18 mouse cellular contexts compared by ENCODE assay signal in the genomic region with DNA sequence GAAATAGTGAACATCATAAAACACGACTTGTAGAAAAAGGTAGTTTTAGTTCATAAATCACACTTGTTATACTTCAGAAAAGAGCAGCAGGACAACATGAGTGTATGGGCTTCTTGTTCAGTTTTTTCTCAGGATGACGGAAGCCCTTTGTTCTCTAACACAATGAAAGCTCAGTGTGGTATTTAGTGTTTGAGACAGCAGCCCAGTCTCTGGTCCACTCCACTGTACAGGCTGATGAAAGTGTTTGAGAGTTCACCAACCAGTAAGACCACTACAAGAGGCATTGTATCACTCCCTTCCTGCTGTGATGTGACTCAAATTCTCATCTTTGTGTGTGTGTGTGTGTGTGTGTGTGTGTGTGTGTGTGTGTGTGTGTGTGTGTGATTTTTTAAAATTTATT. TPM values are rescaled to one million over a fixed set of nuclear protein-coding genes. Genes with fewer than 3 reads are reported as not detected.
DNase-seq lines count a peak whose midpoint lies in the region; ATAC-seq and TF ChIP-seq lines count a peak whose summit lies in the region.
"Had no signal": no experiment of that assay in that cellular context is flagged by ENCODE, and none has a peak within 500 bp of the region (broad histone marks: within the 10 kb centered on the region; RNA-seq: fewer than 3 reads in every experiment).

No protein-coding gene starts in this region.

- H3K9me3 ChIP-seq in embryonic facial prominence, embryonic 11.5 days (replicated peaks; ENCODE audit: control insufficient read depth, low read length): no peaks in the 10 kb centered on the region
- no peaks in the 10 kb centered on the region for H3K9me3 ChIP-seq in embryonic facial prominence, embryonic 10.5 days
- no peaks in the 10 kb centered on the region for H3K9me3 ChIP-seq in lung, embryonic 14.5 days (ENCODE audit: low read depth, low read length)
- H3K9me3 ChIP-seq in limb, embryonic 10.5 days (replicated peaks): no peaks in the 10 kb centered on the region
- H3K9me3 ChIP-seq: intestine, embryonic 15.5 days had no signal

- H3K36me3 ChIP-seq in embryonic facial prominence, embryonic 11.5 days (replicated peaks; ENCODE audit: control insufficient read depth, insufficient read depth, low read depth, low read length): no peaks in the 10 kb centered on the region
- H3K36me3 ChIP-seq in embryonic facial prominence, embryonic 10.5 days (replicated peaks): no peaks in the 10 kb centered on the region
- no peaks in the 10 kb centered on the region for H3K36me3 ChIP-seq in lung, embryonic 14.5 days (ENCODE audit: insufficient read depth)
- H3K36me3 ChIP-seq in limb, embryonic 10.5 days: no peaks in the 10 kb centered on the region
- H3K36me3 ChIP-seq: intestine, embryonic 15.5 days had no signal

- no peak overlapping the region for H3K4me2 ChIP-seq in embryonic facial prominence, embryonic 11.5 days (ENCODE audit: low read depth, low read length)
- no peak overlapping the region for H3K4me2 ChIP-seq in lung, embryonic 14.5 days
- H3K4me2 ChIP-seq: intestine, embryonic 15.5 days; liver, embryonic 11.5 days had no signal

- no peak overlapping the region for H3K27ac ChIP-seq in embryonic facial prominence, embryonic 11.5 days (replicated peaks; ENCODE audit: low read depth, low read length)
- H3K27ac ChIP-seq in embryonic facial prominence, embryonic 10.5 days (replicated peaks): no peak overlapping the region
- no peak overlapping the region for H3K27ac ChIP-seq in lung, embryonic 14.5 days (ENCODE audit: low read depth)
- no peak overlapping the region for H3K27ac ChIP-seq in limb, embryonic 10.5 days
- H3K27ac ChIP-seq: intestine, embryonic 15.5 days; macrophage had no signal

- no peak overlapping the region for H3K4me3 ChIP-seq in embryonic facial prominence, embryonic 11.5 days (ENCODE audit: low read depth, low read length)
- no peak overlapping the region for H3K4me3 ChIP-seq in embryonic facial prominence, embryonic 10.5 days
- no peak overlapping the region for H3K4me3 ChIP-seq in lung, embryonic 14.5 days (ENCODE audit: low read depth, low read length)
- no peak overlapping the region for H3K4me3 ChIP-seq in limb, embryonic 10.5 days
- H3K4me3 ChIP-seq: intestine, embryonic 15.5 days had no signal

- no peak for TF ChIP-seq CTCF in lung, embryonic 14.5 days (IDR thresholded peaks at IDR 0.05; ENCODE audit: low read depth)

- no peaks in the 10 kb centered on the region for H3K27me3 ChIP-seq in embryonic facial prominence, embryonic 11.5 days (ENCODE audit: control insufficient read depth, insufficient read depth, low read length)
- no peaks in the 10 kb centered on the region for H3K27me3 ChIP-seq in embryonic facial prominence, embryonic 10.5 days (replicated peaks; ENCODE audit: low read depth, poor library complexity, severe bottlenecking)
- no peaks in the 10 kb centered on the region for H3K27me3 ChIP-seq in lung, embryonic 14.5 days (ENCODE audit: insufficient read depth, low read length)
- H3K27me3 ChIP-seq in limb, embryonic 10.5 days (ENCODE audit: low read depth, poor library complexity, severe bottlenecking): no peaks in the 10 kb centered on the region
- H3K27me3 ChIP-seq: intestine, embryonic 15.5 days had no signal

- no peak; the same call in 1 of the 2 replicates for ATAC-seq in embryonic facial prominence, embryonic 11.5 days (replicated peaks; ENCODE audit: insufficient number of reproducible peaks, low FRiP score, low TSS enrichment, low read depth)
- ATAC-seq in lung, embryonic 14.5 days (ENCODE audit: insufficient read depth): no peak
- ATAC-seq: activated CD4-positive, CD25-positive, alpha-beta regulatory T cell, adult 4 months; intestine, embryonic 15.5 days had no signal

- no peaks in the 10 kb centered on the region for H3K4me1 ChIP-seq in embryonic facial prominence, embryonic 11.5 days (ENCODE audit: control insufficient read depth, insufficient read depth, low read length)
- peaks cover 21% of the 10 kb centered on the region for H3K4me1 ChIP-seq in embryonic facial prominence, embryonic 10.5 days
- no peaks in the 10 kb centered on the region for H3K4me1 ChIP-seq in lung, embryonic 14.5 days (ENCODE audit: insufficient read depth)
- no peaks in the 10 kb centered on the region for H3K4me1 ChIP-seq in limb, embryonic 10.5 days
- H3K4me1 ChIP-seq: intestine, embryonic 15.5 days had no signal

- DNase-seq in embryonic facial prominence, embryonic 11.5 days (ENCODE audit: low spot score): peak; percentile 24
- no peak for DNase-seq in embryonic facial prominence, embryonic 10.5 days (ENCODE audit: low spot score)
- peak; percentile 27 for DNase-seq in lung, embryonic 14.5 days
- no peak for DNase-seq in lung, postnatal 4 days
- DNase-seq in ZHBTc4 (ENCODE audit: low read depth, low spot score): peak; percentile 35
- DNase-seq in limb, embryonic 10.5 days (ENCODE audit: low spot score): peak; percentile 17
- DNase-seq in kidney, postnatal 36 days: no peak
- no peak for DNase-seq in left cerebral cortex, adult 9 months (ENCODE audit: low spot score in 2 of 2)
- DNase-seq: adrenal gland, postnatal 36 days; cerebellum, adult 9-10 months; heart, postnatal 4 days; lung, adult 2 months; spleen, adult 18-20 months; thymus, adult 18-20 months had no signal

- 46% methylated on average over 2 of the region's 2 CpGs for WGBS in embryonic facial prominence, embryonic 11.5 days
- 53% methylated on average over 2 of the region's 2 CpGs for WGBS in embryonic facial prominence, embryonic 10.5 days
- 46% methylated on average over 2 of the region's 2 CpGs for WGBS in lung, embryonic 14.5 days
- 74% methylated on average over 2 of the region's 2 CpGs for WGBS in limb, embryonic 10.5 days

- no peak overlapping the region for H3K9ac ChIP-seq in embryonic facial prominence, embryonic 11.5 days (replicated peaks; ENCODE audit: low read length)
- H3K9ac ChIP-seq in lung, embryonic 14.5 days: no peak overlapping the region
- H3K9ac ChIP-seq: intestine, embryonic 15.5 days had no signal

RNA-seq across cellular contexts. Expression of a gene that starts 39.0 kb away (rescaled TPM):
- polyA plus RNA-seq in embryonic facial prominence, embryonic 11.5 days (2014; fragmentation: Nextera tagmentation; extraction: Ambion mirVana): 125 and 130 TPM in 2 replicates
- 151 and 156 TPM in 2 replicates for polyA plus RNA-seq in embryonic facial prominence, embryonic 10.5 days (2016; fragmentation: Nextera tagmentation; extraction: Ambion mirVana)
- 112 and 117 TPM in 2 replicates for polyA plus RNA-seq in lung, embryonic 14.5 days (2014; fragmentation: Nextera tagmentation; extraction: Ambion mirVana)
- 142 and 155 TPM in 2 replicates for polyA plus RNA-seq in limb, embryonic 10.5 days (2016; fragmentation: Nextera tagmentation; extraction: Ambion mirVana)

RNA-seq across cellular contexts. Expression of a gene that starts 42.1 kb away (rescaled TPM):
- polyA plus RNA-seq in embryonic facial prominence, embryonic 11.5 days (2014; fragmentation: Nextera tagmentation; extraction: Ambion mirVana): 57.0 and 58.8 TPM in 2 replicates
- polyA plus RNA-seq in embryonic facial prominence, embryonic 10.5 days (2016; fragmentation: Nextera tagmentation; extraction: Ambion mirVana): 160 and 165 TPM in 2 replicates
- polyA plus RNA-seq in lung, embryonic 14.5 days (2014; fragmentation: Nextera tagmentation; extraction: Ambion mirVana): 38.3 and 40.5 TPM in 2 replicates
- polyA plus RNA-seq in limb, embryonic 10.5 days (2016; fragmentation: Nextera tagmentation; extraction: Ambion mirVana): 158 TPM in 2 replicates

Comparison
In these comparisons a context has a peak if more than half of its experiments do, and no peak if none do; other contexts are left out.
1. DNase-seq: peak in embryonic facial prominence, embryonic 11.5 days (single experiment), lung, embryonic 14.5 days (single experiment), ZHBTc4 (single experiment) and limb, embryonic 10.5 days (single experiment); none in embryonic facial prominence, embryonic 10.5 days (single experiment), lung, postnatal 4 days (0 of 2), kidney, postnatal 36 days (0 of 2) and left cerebral cortex, adult 9 months (0 of 2).